Mouse (Mus musculus) thymus, postnatal 36 days (tissue): ENCODE measurements around the gene Vars.
"Not testable (repeated sequence)": the region's sequence is repeated elsewhere in the genome, so short reads cannot be mapped to it uniquely, and the experiment has no call there.

Source experiments
- DNase-seq, 2 experiments: peaks; one replicate each; pipeline ENCODE4 v3.0.0; 2022; ENCODE audit warnings: mixed read lengths in 2 of 2

Gene Vars

DNA sequence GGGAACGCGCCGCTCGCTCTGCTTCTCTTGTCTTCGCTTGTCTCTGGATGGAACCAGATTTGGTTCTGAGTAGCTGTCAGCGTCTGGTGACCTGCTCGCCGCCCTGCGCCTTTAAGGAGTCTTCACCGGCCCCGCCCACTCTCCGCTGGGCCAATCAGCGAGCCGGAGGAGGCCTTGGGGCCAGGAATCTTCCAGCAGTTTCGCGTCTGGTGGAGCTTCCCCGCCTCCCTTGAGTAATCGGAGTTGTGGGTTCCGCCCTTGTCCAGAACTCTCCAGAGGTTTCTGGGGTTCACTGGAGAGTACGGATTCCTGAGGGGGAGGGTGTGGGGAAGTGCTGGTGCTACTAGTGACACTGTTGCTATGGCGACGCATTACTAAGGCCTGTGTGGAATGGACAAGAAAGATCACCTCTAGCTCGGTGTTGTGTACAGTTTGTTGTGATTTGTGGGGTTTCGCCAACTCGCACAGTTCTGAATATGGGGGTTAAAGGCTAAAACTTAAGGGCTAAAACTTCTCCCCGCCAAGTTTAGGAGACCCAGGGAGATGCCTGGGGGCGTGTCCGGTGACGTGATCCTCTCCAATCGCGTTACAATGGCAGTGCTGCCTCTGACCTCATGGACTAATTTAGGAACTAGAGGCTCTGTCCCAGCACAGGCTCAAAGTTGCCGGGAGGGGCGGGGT is 28.6 kb upstream of the Vars start, which contains the start of the genes Hspa1a and Hspa1l:
Hspa1a (minus strand) TSS at position 88 of the 681 bp plus-strand sequence.
Hspa1l (plus strand) TSS at position 635 of the 681 bp plus-strand sequence.
- peak; percentile 64 to 65 for DNase-seq

DNA sequence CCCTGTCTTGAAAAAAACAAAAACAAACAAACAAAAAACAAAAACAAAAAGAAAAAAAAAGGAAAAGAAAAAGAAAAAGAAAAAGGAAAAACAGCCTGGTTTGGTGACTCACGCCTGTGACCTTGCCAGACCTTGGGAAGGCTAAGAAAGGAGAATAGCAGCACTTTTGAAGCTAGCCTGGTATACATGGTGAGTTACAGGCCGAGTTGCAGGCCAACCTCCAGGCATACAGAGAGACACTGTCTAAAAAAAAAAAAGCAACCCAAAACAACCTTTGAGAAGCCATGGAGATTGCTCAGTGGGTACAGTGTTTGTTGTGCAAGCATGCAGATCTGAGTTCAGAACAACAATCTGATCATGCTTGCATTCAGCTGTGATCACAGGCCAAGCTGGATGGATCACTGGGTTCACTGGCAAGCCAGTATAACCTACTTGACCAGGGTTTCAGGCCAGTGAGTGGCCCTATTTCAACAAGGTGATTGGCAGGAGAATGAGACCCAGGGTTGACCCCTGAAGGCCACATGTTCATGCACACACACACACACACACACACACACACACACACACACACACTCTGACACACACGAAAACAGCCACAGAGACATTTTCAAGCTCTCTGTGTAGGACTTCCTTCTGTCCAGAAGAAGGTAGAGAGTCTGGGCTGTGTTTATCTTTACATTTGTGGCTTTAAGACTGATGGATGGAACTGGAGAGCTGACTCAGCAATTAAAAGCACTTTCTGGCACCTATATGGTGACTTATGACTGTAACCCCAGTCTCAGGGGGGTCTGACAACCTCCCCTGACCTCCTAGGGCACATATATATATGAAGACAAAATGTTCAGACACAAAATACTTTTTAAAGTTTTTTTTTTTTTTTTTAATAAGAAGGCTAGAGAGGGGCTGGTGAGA is 24.9 kb upstream of the Vars start:
- DNase-seq, result no peak

- no peak for DNase-seq
Observed at GRCm38 (mm10) chr17:34977000-34977399, 23.8 kb upstream of the Vars start.

- no peak for DNase-seq
Observed at GRCm38 (mm10) chr17:34978239-34978638, 22.5 kb upstream of the Vars start.

GRCm38 (mm10) chr17:34979631-34980030 is 21.2 kb upstream of the Vars start:
- no peak for DNase-seq

GRCm38 (mm10) chr17:34980655-34981054 is 20.1 kb upstream of the Vars start:
- DNase-seq, result no peak

DNA sequence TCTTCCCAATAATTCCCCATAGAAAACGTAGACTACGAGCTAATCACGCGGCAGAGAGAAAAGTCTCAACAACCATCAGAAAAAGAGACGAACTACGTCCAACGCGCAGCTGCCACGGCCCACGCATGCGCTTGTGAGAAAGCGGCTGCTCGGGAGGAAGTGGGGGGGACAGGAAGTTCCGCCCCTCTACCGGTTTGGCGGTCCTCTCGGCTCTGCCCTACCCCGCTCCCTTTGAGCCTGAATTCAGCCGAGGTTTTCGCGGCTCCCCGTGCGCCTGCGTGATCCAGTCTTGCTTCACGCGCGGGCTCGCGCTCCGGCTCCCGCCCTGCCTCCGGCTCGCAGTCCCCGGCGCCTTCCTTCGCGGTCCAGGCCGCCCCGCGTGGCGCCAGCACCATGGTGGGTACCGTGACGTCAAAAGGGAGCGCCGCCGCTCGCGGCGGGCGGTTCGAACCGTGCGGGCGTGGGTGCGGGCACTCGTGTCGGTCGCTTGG is 19.1 kb upstream of the Vars start, which contains the start of gene Lsm2:
Lsm2 (plus strand) TSS at position 173 of the 491 bp plus-strand sequence.
- DNase-seq, result peak; percentile 91 to 93

- no peak for DNase-seq
Observed at GRCm38 (mm10) chr17:34982328-34982727, 18.5 kb upstream of the Vars start.

DNA sequence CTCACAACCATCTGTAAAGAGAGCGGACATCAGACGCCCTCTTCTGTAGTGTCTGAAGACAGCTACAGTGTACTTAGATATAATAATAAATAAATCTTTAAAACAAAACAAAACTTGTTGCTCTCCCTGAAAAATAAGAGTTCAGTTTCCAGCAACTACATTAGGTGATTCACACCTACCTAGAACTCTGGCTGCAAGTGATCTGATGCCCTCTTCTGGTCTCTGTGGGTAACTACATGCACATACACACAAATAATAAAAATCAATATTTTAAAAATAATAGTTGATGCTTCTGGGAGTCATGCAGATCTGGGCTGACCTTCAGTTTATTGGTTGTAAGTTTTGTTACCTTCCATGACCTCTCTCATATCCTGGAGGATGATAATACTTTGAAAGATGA is 16.6 kb upstream of the Vars start:
- no peak for DNase-seq

DNA sequence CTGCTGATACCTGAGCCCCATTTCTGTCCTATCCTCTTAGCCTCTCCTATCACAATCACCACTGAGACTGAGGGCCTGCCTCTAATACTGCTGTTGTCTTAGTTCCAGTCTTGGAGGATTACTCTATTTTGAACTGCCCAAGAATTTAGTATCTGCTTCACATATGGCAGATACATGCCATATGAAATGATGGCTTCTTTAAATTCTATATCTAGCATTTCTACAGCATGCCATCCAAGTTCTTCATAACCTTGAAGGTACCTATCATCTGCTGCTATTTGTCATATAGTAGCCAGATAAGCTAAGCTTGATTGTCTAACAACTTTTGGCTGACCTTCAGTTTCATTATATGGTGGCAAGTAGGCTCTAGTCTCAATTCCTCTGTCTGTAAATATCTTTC is 6.0 kb upstream of the Vars start:
- DNase-seq, result no peak

GRCm38 (mm10) chr17:34995192-34995591 is 5.6 kb upstream of the Vars start:
- DNase-seq, result not testable (repeated sequence)

GRCm38 (mm10) chr17:34995927-34996326 is 4.9 kb upstream of the Vars start:
- not testable (repeated sequence) for DNase-seq

- no peak for DNase-seq
Observed at GRCm38 (mm10) chr17:34996411-34997141, 4.2 kb upstream of the Vars start.

GRCm38 (mm10) chr17:34997142-34997483 is 3.7 kb upstream of the Vars start:
- no peak for DNase-seq

DNA sequence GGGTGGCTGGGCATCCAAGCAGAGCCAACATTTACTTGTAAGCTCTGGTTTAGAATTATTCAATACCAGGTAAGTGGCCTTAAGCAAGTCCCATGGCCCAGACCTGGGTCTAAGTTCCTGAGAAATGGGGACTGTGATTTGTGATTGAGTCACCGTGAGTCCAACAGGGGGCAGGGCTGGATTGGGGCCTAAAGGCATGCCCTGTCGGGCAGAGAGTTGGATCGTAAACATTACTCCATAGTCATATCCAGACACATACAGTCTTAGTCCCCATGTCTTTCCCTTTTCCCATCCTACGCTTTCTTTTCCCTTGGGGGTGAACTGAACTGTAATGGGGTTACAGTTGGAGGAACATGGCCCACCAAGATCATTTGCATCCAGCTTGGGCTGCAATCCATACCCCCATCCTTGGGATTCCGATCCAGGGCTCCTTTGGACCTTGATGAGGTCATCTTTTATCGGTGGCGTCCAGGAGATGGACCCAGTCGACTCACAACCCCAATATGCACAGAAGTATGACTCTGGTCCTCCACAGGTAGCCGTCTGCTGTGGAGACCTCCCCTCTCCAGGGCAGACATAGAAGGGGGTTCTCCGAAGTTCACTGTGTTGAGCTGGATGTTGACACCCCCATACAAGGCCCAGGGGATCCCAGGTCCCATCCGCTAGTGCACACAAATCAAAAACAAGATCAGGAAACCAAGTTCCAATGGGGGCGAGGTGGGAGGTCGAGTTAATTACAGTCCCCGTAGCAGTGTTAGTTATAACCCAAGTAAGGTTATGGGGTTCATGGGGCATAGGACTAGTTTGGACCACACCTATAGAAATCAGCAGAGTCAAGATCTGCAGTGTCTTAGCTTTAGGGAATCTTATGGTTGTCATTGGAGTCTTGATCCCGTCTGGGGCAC is 2.0 kb upstream of the Vars start:
- DNase-seq, result no peak

GRCm38 (mm10) chr17:34999871-35000716 is 693 bp upstream of the Vars start:
- peak; percentile 28 to 59 for DNase-seq

- DNase-seq, result no peak
Observed at GRCm38 (mm10) chr17:35001452-35002152, 815 bp downstream of the Vars start.

DNA sequence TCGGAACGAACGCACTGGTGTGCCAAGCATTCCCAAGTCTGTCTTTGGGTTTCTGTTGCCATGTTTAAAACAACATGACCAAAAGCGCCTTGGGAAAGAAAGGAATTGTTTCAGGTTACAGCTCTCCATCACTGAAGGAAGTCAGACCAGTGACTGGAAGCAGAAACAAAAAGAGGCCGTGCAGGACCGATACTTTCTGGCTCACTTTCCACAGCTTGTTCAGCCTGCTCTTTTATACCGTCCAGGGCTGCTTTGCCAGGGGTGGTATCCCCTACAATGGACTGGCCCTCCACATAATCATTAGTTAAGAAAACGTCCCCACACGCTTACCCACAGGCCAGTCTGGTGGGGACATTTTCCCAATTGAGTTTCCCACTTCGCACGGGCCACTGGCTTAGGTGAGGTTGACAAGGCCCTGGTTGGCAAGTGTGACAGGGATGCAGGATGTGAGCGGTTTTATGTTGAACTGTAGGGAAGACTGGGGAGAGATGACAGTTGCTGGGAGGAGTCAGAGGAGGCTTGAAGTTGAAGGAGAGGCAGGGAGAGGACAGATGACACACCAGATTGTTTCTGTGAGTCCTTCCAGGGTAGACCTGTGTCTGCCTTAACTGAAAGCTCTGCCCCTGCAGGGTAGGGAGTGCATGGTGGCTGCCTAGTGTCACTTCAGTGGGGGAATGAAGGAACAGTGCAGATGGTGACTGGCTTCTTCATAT is 1.5 kb downstream of the Vars start:
- DNase-seq, result no peak

DNA sequence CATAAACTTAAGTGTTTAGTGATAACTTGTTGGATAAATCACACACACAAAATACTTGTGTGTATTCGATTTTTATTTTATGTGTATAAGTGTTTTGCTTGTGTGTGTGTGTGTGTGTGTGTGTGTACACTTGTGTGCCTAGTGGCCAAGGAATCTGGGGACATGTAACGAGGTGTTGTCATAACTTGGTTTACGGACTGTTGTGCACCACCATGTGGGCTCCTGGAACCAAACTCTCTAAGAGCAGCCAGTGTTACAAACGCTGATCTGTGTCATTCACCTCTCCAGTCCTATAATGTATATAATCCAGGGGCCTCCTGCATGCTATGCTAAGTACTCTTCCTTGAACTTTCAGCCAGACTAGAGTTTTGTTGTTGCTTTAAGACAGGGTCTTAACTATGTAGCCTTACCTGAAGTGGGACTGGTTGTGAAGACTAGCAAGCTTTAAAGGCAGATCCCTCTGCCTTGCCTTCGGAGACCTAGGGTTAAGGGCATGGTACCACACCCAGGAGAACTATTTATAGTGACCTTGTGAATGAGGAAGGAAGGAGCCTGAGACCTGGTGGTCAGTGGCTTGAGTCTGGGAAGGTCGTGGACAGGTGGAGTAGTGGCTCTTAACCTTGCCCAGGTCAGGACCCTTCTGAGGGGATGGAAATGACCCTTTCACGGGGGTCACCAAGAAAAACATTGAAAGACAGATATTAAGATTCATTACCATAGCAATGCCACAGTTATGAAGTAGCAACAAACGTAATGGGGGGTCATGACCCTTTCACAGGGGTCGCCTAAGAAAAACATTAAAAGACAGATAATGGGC is 2.4 kb downstream of the Vars start:
- DNase-seq, result no peak
